Mouse (Mus musculus): ENCODE results near the gene Nat9.

- TF ChIP-seq CTCF (IDR thresholded peaks at IDR 0.05; ENCODE audit: low read depth) (no peak), EP300 (IDR thresholded peaks at IDR 0.05; ENCODE audit: low read depth) (no peak)
These were observed 20.5 kb upstream of the Nat9 start for GRCm38 (mm10) chr11:115208126-115208525.

All from liver, embryonic 14.5 days (tissue).